Mouse (Mus musculus) liver, postnatal 0 days (tissue): ENCODE results near the gene Hpn.

Experiments used
- CTCF ChIP-seq: sonication (generic); IDR thresholded peaks from 2 replicates; pipeline ENCODE4 v1.5.1; 2016; ENCODE audit warnings: antibody characterized with exemption, low read depth
- EP300 ChIP-seq: IDR thresholded peaks from 2 replicates; pipeline ENCODE4 v1.6.1; 2016; ENCODE audit warnings: antibody characterized with exemption, low read depth, mild to moderate bottlenecking

DNA sequence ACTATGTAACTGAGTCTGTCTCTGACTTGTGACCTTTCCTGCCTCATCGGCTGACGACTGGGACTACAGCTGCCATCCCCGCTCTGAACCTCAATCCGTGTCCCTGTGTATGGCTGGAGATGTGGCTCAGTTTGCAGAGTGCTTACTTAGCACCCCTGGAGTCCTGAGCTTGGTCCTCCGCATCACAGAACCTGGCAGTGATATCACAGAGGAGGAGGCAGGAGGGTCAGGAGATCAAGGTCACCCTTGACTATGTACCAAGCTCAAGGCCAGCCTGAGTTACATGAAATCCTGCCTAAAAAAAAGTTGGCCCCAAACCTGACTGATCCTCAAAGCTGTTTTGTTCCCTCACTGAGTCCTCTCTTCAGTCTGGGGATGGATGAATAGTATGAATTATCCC lies 57.4 kb downstream of the Hpn start:
- TF ChIP-seq CTCF (no peak), EP300 (no peak)
